Mouse (Mus musculus) bone marrow, adult 2 months (tissue): ENCODE data around the gene Olfr512. TPM values are rescaled to one million over a fixed set of nuclear protein-coding genes. Genes with fewer than 3 reads are reported as not detected.

Source experiments
- H3K27ac ChIP-seq: fragments of 200-500 bp; 2 replicates; pipeline ENCODE4 v1.5.1; 2012; ENCODE audit warnings: low read depth, mild to moderate bottlenecking, control low read depth, inconsistent platforms, low read length; ENCODE audit not compliant: control insufficient read depth, poor library complexity, insufficient read depth
- H3K4me1 ChIP-seq: fragments of 200-500 bp; 2 replicates; pipeline ENCODE4 v1.6.1; 2011; ENCODE audit warnings: low read length; ENCODE audit not compliant: control insufficient read depth, insufficient read depth
- H3K4me3 ChIP-seq: fragments of 200-500 bp; replicated peaks from 2 replicates; pipeline ENCODE3; 2011; ENCODE audit warnings: mild to moderate bottlenecking, low read depth, low read length, control low read depth; ENCODE audit not compliant: control insufficient read depth
- CTCF ChIP-seq: fragments of 200-500 bp; IDR thresholded peaks from 2 replicates; pipeline ENCODE4 v1.5.1; 2011; ENCODE audit warnings: low read length, control low read depth; ENCODE audit not compliant: control insufficient read depth, insufficient read depth
- POLR2A ChIP-seq: fragments of 200-500 bp; IDR thresholded peaks from 2 replicates; pipeline ENCODE4 v1.6.1; 2011; ENCODE audit warnings: low read depth, mild to moderate bottlenecking, control low read depth, low read length, borderline replicate concordance; ENCODE audit not compliant: control insufficient read depth
- WGBS: fragments of 180-500 bp; shearing (Covaris S2); methylation state at CpG from one replicate; pipeline ENCODE4 v1.1.7; 2018; 5-methylcytosine and 5-hydroxymethylcytosine counted together
- polyA plus RNA-seq: library from polyadenylated mRNA; stranded (reverse); fragments of >200 nt; gene quantifications from 2 replicates; pipeline ENCODE4 v1.2.4, GENCODE M21; 2011; ENCODE audit warnings: low replicate concordance; ENCODE audit not compliant: missing spikeins, insufficient read depth, insufficient read length

The Olfr512 gene
- not detected in 2 replicates for polyA plus RNA-seq

GRCm38 (mm10) chr7:108713020-108713419 lies at the start of gene Olfr512:
Gene Olfr512, plus strand, starts transcription at chr7:108713320.
- H3K4me3 ChIP-seq, result no peak within 1 kb of the TSS
- no peaks in the 10 kb centered on the region for H3K4me1 ChIP-seq
- no peak for TF ChIP-seq POLR2A
- TF ChIP-seq CTCF, result no peak
- no peak within 1 kb of the TSS for H3K27ac ChIP-seq

GRCm38 (mm10) chr7:108666118-108666517 lies 47.0 kb upstream of the Olfr512 start, which contains the start of gene Olfr510:
Gene Olfr510, plus strand, starts transcription at chr7:108666418.
- 85% methylated on average over 1 of the region's 1 CpGs for WGBS
- H3K4me1 ChIP-seq, result no peaks in the 10 kb centered on the region
- no peak within 1 kb of the TSS for H3K4me3 ChIP-seq
- H3K27ac ChIP-seq, result no peak within 1 kb of the TSS
- TF ChIP-seq POLR2A, result no peak
- TF ChIP-seq CTCF, result no peak

- Histone ChIP-seq H3K4me1 (no peaks in the 10 kb centered on the region), H3K27ac (no peak overlapping the region), H3K4me3 (no peak overlapping the region)
- WGBS, result 65% methylated on average over 1 of the region's 1 CpGs
- TF ChIP-seq POLR2A, result no peak
Observed at GRCm38 (mm10) chr7:108671058-108671457, 42.1 kb upstream of the Olfr512 start.

- WGBS, result 68% methylated on average over 4 of the region's 4 CpGs
- Histone ChIP-seq H3K4me3 (no peak overlapping the region), H3K4me1 (no peaks in the 10 kb centered on the region), H3K27ac (no peak overlapping the region)
- TF ChIP-seq CTCF (no peak), POLR2A (no peak)
Observed at GRCm38 (mm10) chr7:108678886-108679285, 34.2 kb upstream of the Olfr512 start.

- WGBS, result 36% methylated on average over 1 of the region's 1 CpGs
- Histone ChIP-seq H3K4me3 (no peak within 1 kb of the TSS), H3K27ac (no peak within 1 kb of the TSS), H3K4me1 (no peaks in the 10 kb centered on the region)
- TF ChIP-seq CTCF, result no peak
- no peak for TF ChIP-seq POLR2A
Observed at GRCm38 (mm10) chr7:108750673-108751072, 37.6 kb downstream of the Olfr512 start, which contains the start of gene Olfr513. Gene Olfr513, plus strand, starts transcription at chr7:108750973.

GRCm38 (mm10) chr7:108760411-108760810 lies 47.3 kb downstream of the Olfr512 start:
- 31% methylated on average over 3 of the region's 3 CpGs for WGBS
- Histone ChIP-seq H3K4me3 (no peak overlapping the region), H3K4me1 (no peaks in the 10 kb centered on the region), H3K27ac (no peak overlapping the region)
- no peak for TF ChIP-seq CTCF
- no peak for TF ChIP-seq POLR2A

Other genes with a start within 250 kb of the Olfr512 start
- gene Olfr498, start 248.0 kb upstream of the Olfr512 start, polyA plus RNA-seq, result not detected in 2 replicates
- not detected in 2 replicates for gene Olfr502, start 188.3 kb upstream of the Olfr512 start, polyA plus RNA-seq
- gene Olfr503, start 168.8 kb upstream of the Olfr512 start, polyA plus RNA-seq, result not detected in 2 replicates
- gene Olfr504, start 147.5 kb upstream of the Olfr512 start, polyA plus RNA-seq, result not detected in 2 replicates
- not detected in 2 replicates for gene Olfr506, start 102.5 kb upstream of the Olfr512 start, polyA plus RNA-seq
- not detected in 2 replicates for gene Olfr507, start 91.5 kb upstream of the Olfr512 start, polyA plus RNA-seq
- gene Olfr508, start 83.3 kb upstream of the Olfr512 start, polyA plus RNA-seq, result not detected in 2 replicates
- not detected in 2 replicates for gene Olfr509, start 61.4 kb upstream of the Olfr512 start, polyA plus RNA-seq
- not detected in 2 replicates for gene Olfr510, start 46.9 kb upstream of the Olfr512 start, polyA plus RNA-seq
- gene Olfr513, start 37.7 kb downstream of the Olfr512 start, polyA plus RNA-seq, result not detected in 2 replicates
- gene Olfr514, start 112.7 kb downstream of the Olfr512 start, polyA plus RNA-seq, result not detected in 2 replicates
- not detected in 2 replicates for gene Olfr516, start 137.2 kb downstream of the Olfr512 start, polyA plus RNA-seq
- gene Olfr517, start 159.1 kb downstream of the Olfr512 start, polyA plus RNA-seq, result not detected in 2 replicates
- not detected in 2 replicates for gene Olfr518, start 171.7 kb downstream of the Olfr512 start, polyA plus RNA-seq
- gene Olfr519, start 181.1 kb downstream of the Olfr512 start, polyA plus RNA-seq, result not detected in 2 replicates
- 0.22 TPM in 1 of 2 replicates, not detected in the other for gene Nlrp10, start 216.9 kb downstream of the Olfr512 start, polyA plus RNA-seq
- gene Eif3f, start 221.1 kb downstream of the Olfr512 start, polyA plus RNA-seq, result 61.3 and 83.8 TPM in 2 replicates
- 0.32 and 0.68 TPM in 2 replicates for gene Tub, start 237.0 kb downstream of the Olfr512 start, polyA plus RNA-seq